Mouse (Mus musculus): ENCODE data around the gene Gm17349. TPM values are rescaled to one million over a fixed set of nuclear protein-coding genes. Genes with fewer than 3 reads are reported as not detected.
A peak's percentile ranks its signal among the peaks of the same experiment; 100 is the strongest.

Gene Gm17349
- polyA plus RNA-seq, 1 experiment = not detected

DNA sequence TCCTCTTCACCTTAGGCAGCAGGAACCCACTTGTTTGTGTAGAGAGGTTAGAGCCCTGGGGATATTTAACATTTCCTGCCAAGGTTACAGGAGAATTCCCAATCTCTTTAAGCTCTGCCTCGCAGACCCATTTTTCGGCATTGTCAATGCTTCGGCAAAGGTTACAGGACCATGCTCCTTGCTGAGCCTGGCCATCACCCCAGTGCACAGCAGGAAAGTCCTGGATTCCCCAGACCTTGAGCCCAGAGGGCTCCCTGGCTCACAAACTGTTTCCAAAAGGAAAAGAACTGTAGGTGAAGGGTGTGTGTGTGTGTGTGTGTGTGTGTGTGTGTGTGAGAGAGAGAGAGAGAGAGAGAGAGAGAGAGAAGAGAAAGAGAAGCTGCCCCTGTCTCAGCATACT lies 30.4 kb downstream of the Gm17349 start:
- DNase-seq = no peak
- Histone ChIP-seq H3K27me3 (ENCODE audit: control insufficient read depth, insufficient read depth, low read length) (peaks cover 15% of the 10 kb centered on the region; the same call in 1 of the 2 replicates), H3K4me1 (replicated peaks; ENCODE audit: control insufficient read depth, insufficient read depth, low read length) (0 out of 2 replicates have a peak, but pooled peaks cover 6% of the 10 kb centered on the region), H3K27ac (ENCODE audit: control insufficient read depth, insufficient read depth, low read length) (no peak overlapping the region), H3K36me3 (ENCODE audit: control insufficient read depth, insufficient read depth, low read length) (no peaks in the 10 kb centered on the region), H3K4me3 (ENCODE audit: control insufficient read depth, insufficient read depth, low read length) (no peak overlapping the region)
- no peak for TF ChIP-seq CTCF (IDR thresholded peaks at IDR 0.05; ENCODE audit: borderline replicate concordance, control insufficient read depth, extremely low read depth, insufficient read depth, low read length, poor library complexity)
- TF ChIP-seq POLR2A (IDR thresholded peaks at IDR 0.05; ENCODE audit: control insufficient read depth, extremely low read depth, insufficient read depth, low read length, poor library complexity) = no peak
- WGBS = 86% methylated on average over 3 of the region's 3 CpGs

DNA sequence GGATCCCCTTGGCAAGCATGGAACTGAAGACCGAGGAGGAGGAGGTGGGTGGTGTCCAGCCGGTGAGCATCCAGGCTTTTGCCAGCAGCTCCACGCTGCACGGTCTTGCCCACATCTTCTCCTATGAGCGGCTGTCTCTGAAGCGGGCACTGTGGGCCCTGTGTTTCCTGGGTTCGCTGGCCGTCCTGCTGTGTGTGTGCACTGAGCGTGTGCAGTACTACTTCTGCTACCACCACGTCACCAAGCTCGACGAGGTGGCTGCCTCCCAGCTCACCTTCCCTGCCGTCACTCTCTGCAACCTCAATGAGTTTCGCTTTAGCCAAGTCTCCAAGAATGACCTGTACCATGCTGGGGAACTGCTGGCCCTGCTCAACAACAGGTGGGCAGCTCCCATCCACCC lies 33.5 kb downstream of the Gm17349 start:
- TF ChIP-seq CTCF (IDR thresholded peaks at IDR 0.05; ENCODE audit: borderline replicate concordance, control insufficient read depth, extremely low read depth, insufficient read depth, low read length, poor library complexity) (no peak), POLR2A (IDR thresholded peaks at IDR 0.05; ENCODE audit: control insufficient read depth, extremely low read depth, insufficient read depth, low read length, poor library complexity) (no peak)
- Histone ChIP-seq H3K4me1 (replicated peaks; ENCODE audit: control insufficient read depth, insufficient read depth, low read length) (0 out of 2 replicates have a peak, but pooled peaks cover 6% of the 10 kb centered on the region), H3K4me3 (ENCODE audit: control insufficient read depth, insufficient read depth, low read length) (no peak overlapping the region), H3K27me3 (ENCODE audit: control insufficient read depth, insufficient read depth, low read length) (peaks cover 16% of the 10 kb centered on the region; the same call in 1 of the 2 replicates), H3K36me3 (ENCODE audit: control insufficient read depth, insufficient read depth, low read length) (no peaks in the 10 kb centered on the region), H3K27ac (ENCODE audit: control insufficient read depth, insufficient read depth, low read length) (no peak overlapping the region)
- no peak for DNase-seq
- WGBS = 36% methylated on average over 14 of the region's 14 CpGs

DNA sequence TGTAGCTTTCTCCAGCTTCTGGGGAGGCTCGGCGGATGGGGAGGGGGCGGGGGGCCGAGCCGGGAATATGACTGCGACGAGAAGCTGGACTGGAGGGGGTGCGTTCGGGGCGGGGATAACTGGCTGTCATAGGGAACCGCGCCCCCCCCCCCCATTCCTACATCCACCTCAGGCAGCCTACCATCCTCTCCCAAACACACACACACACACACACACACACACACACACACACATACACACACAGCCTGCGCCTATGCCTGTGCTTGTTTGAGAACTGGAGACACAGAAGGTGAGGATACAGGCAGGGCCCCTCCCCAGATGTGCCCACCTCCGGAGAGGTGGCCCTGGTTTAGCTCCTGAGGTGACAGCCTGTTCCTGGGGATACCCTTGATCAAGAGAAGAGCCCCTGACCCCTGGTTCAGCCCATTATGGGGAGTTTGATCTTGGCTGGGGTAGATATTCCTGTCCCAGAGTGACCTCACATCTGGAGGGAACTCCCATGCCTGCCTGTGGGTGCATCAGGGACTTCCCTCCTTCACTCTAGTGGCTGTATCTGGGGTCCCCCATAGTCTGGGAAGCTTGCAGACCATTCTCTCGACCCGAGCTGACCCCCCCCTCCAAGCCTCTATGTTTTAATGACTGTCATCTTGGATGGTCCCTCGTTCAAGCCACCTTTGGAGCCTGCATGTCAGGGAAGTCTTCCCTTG lies 34.2 kb downstream of the Gm17349 start:
- TF ChIP-seq POLR2A (IDR thresholded peaks at IDR 0.05; ENCODE audit: control insufficient read depth, extremely low read depth, insufficient read depth, low read length, poor library complexity) (no peak), CTCF (IDR thresholded peaks at IDR 0.05; ENCODE audit: borderline replicate concordance, control insufficient read depth, extremely low read depth, insufficient read depth, low read length, poor library complexity) (no peak)
- no peak overlapping the region for H3K27ac ChIP-seq (ENCODE audit: control insufficient read depth, insufficient read depth, low read length)
- no peaks in the 10 kb centered on the region for H3K36me3 ChIP-seq (ENCODE audit: control insufficient read depth, insufficient read depth, low read length)
- 12% methylated on average over 15 of the region's 17 CpGs for WGBS
- peaks cover 19% of the 10 kb centered on the region; the same call in 1 of the 2 replicates for H3K27me3 ChIP-seq (ENCODE audit: control insufficient read depth, insufficient read depth, low read length)
- no peak overlapping the region for H3K4me3 ChIP-seq (ENCODE audit: control insufficient read depth, insufficient read depth, low read length)
- 0 out of 2 replicates have a peak, but pooled peaks cover 6% of the 10 kb centered on the region for H3K4me1 ChIP-seq (replicated peaks; ENCODE audit: control insufficient read depth, insufficient read depth, low read length)
- DNase-seq = no peak

GRCm38 (mm10) chr15:99670154-99670821 lies 35.0 kb downstream of the Gm17349 start, which contains the start of gene Asic1:
Gene Asic1 (plus strand): TSS chr15:99670368.
- Histone ChIP-seq H3K4me3 (ENCODE audit: control insufficient read depth, insufficient read depth, low read length) (peak within 1 kb of the TSS; percentile 23), H3K27ac (ENCODE audit: control insufficient read depth, insufficient read depth, low read length) (no peak within 1 kb of the TSS), H3K36me3 (ENCODE audit: control insufficient read depth, insufficient read depth, low read length) (no peaks in the 10 kb centered on the region), H3K4me1 (replicated peaks; ENCODE audit: control insufficient read depth, insufficient read depth, low read length) (0 out of 2 replicates have a peak, but pooled peaks cover 6% of the 10 kb centered on the region), H3K27me3 (ENCODE audit: control insufficient read depth, insufficient read depth, low read length) (peaks cover 23% of the 10 kb centered on the region; the same call in 1 of the 2 replicates)
- WGBS = 2% methylated on average over 74 of the region's 74 CpGs
- DNase-seq = no peak
- TF ChIP-seq CTCF (IDR thresholded peaks at IDR 0.05; ENCODE audit: borderline replicate concordance, control insufficient read depth, extremely low read depth, insufficient read depth, low read length, poor library complexity) (no peak), POLR2A (IDR thresholded peaks at IDR 0.05; ENCODE audit: control insufficient read depth, extremely low read depth, insufficient read depth, low read length, poor library complexity) (no peak)

DNA sequence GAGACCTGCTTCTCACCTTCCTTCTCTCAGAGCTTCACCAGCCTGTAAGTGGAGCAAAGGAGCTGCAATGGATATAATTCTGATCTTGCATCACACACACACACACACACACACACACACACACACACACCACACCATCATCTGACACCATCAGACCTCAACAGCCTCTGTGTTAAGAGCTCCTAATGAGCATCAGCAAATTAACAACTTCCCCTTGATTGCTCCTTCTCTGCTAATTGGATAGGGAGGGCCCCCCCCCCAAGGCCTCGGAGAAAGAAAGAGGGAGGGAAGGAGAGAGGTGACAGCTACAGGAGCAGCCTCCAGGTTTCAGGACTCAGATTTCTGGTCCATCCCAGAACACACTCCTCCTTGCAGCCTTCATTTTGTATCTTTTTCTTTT lies 35.9 kb downstream of the Gm17349 start:
- Histone ChIP-seq H3K27me3 (ENCODE audit: control insufficient read depth, insufficient read depth, low read length) (peaks cover 24% of the 10 kb centered on the region; the same call in 1 of the 2 replicates), H3K36me3 (ENCODE audit: control insufficient read depth, insufficient read depth, low read length) (no peaks in the 10 kb centered on the region), H3K4me1 (replicated peaks; ENCODE audit: control insufficient read depth, insufficient read depth, low read length) (0 out of 2 replicates have a peak, but pooled peaks cover 7% of the 10 kb centered on the region), H3K27ac (ENCODE audit: control insufficient read depth, insufficient read depth, low read length) (no peak overlapping the region), H3K4me3 (ENCODE audit: control insufficient read depth, insufficient read depth, low read length) (no peak overlapping the region)
- no peak for DNase-seq
- no peak for TF ChIP-seq CTCF (IDR thresholded peaks at IDR 0.05; ENCODE audit: borderline replicate concordance, control insufficient read depth, extremely low read depth, insufficient read depth, low read length, poor library complexity)
- TF ChIP-seq POLR2A (IDR thresholded peaks at IDR 0.05; ENCODE audit: control insufficient read depth, extremely low read depth, insufficient read depth, low read length, poor library complexity) = no peak
- 6% methylated on average over 1 of the region's 1 CpGs for WGBS

DNA sequence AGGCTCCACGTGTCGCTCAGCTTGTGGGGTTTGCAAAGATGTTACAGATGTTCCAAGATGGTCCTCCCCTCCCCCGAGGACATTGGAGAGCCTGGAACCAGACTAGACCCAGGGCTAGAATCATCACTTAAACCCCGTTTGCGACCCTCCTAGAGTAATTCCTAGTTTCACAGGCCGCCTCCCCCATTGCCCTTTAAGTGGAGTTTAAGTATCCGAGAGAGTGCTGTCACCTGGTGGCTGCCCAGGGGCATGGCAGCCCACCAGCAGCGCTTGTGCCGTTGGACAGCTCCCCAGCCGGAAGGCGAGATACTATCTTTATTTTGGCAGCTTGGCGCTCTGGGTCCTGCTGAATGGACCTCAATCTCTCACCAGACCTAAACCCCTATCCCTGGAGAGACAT lies 36.4 kb downstream of the Gm17349 start:
- 8% methylated on average over 12 of the region's 12 CpGs for WGBS
- H3K4me1 ChIP-seq (replicated peaks; ENCODE audit: control insufficient read depth, insufficient read depth, low read length) = 0 out of 2 replicates have a peak, but pooled peaks cover 10% of the 10 kb centered on the region
- peak; percentile 78 for DNase-seq
- no peak overlapping the region for H3K27ac ChIP-seq (ENCODE audit: control insufficient read depth, insufficient read depth, low read length)
- TF ChIP-seq POLR2A (IDR thresholded peaks at IDR 0.05; ENCODE audit: control insufficient read depth, extremely low read depth, insufficient read depth, low read length, poor library complexity) (no peak), CTCF (IDR thresholded peaks at IDR 0.05; ENCODE audit: borderline replicate concordance, control insufficient read depth, extremely low read depth, insufficient read depth, low read length, poor library complexity) (peak; percentile 98)
- H3K36me3 ChIP-seq (ENCODE audit: control insufficient read depth, insufficient read depth, low read length) = no peaks in the 10 kb centered on the region
- H3K4me3 ChIP-seq (ENCODE audit: control insufficient read depth, insufficient read depth, low read length) = no peak overlapping the region
- peaks cover 25% of the 10 kb centered on the region; the same call in 1 of the 2 replicates for H3K27me3 ChIP-seq (ENCODE audit: control insufficient read depth, insufficient read depth, low read length)
